8 mouse cellular contexts compared by ENCODE assay signal in genomic region chr7:139389213-139389761, GRCm38 (mm10). TPM values are rescaled to one million over a fixed set of nuclear protein-coding genes. Genes with fewer than 3 reads are reported as not detected.
DNase-seq lines count a peak whose midpoint lies in the region; ATAC-seq and TF ChIP-seq lines count a peak whose summit lies in the region.

No protein-coding gene starts in this region.

- under 1% methylated on average over 53 of the region's 53 CpGs for WGBS in embryonic facial prominence, embryonic 10.5 days
- under 1% methylated on average over 40 of the region's 53 CpGs for WGBS in hindbrain, postnatal 0 days

- H3K4me2 ChIP-seq in hindbrain, postnatal 0 days (ENCODE audit: low read depth, low read length) = peak overlapping the region; percentile 83

- H3K27me3 ChIP-seq in erythroblast, embryonic 14.5 days (ENCODE audit: control insufficient read depth) = peaks cover 3% of the 10 kb centered on the region; the same call in 1 of the 2 replicates
- H3K27me3 ChIP-seq in embryonic facial prominence, embryonic 10.5 days (replicated peaks; ENCODE audit: low read depth, poor library complexity, severe bottlenecking) = no peaks in the 10 kb centered on the region
- H3K27me3 ChIP-seq in hindbrain, postnatal 0 days (ENCODE audit: insufficient read depth, low read length) = no peaks in the 10 kb centered on the region

- H3K36me3 ChIP-seq in erythroblast, embryonic 14.5 days (ENCODE audit: control insufficient read depth) = no peaks in the 10 kb centered on the region
- H3K36me3 ChIP-seq in embryonic facial prominence, embryonic 10.5 days (replicated peaks) = no peaks in the 10 kb centered on the region
- H3K36me3 ChIP-seq in hindbrain, postnatal 0 days (ENCODE audit: insufficient read depth, low read length) = no peaks in the 10 kb centered on the region

- peak; percentile 58 for DNase-seq in embryonic facial prominence, embryonic 10.5 days (ENCODE audit: low spot score)
- peak; percentile 49 for DNase-seq in hindbrain, postnatal 0 days (ENCODE audit: low spot score)
- peak; percentile 56 for DNase-seq in lung, postnatal 10 days
- no peak for DNase-seq in urinary bladder, postnatal 10 days (ENCODE audit: low spot score)

- no peak for ATAC-seq in erythroblast, adult 5-6 weeks (replicated peaks; ENCODE audit: low FRiP score, poor library complexity, severe bottlenecking)
- ATAC-seq in CD4-positive, CD25-positive, alpha-beta regulatory T cell, adult 4 months = peak; percentile 2
- no peak; the same call in 1 of the 2 replicates for ATAC-seq in hindbrain, postnatal 0 days
- ATAC-seq in megakaryocyte-erythroid progenitor cell, adult 5-6 weeks (replicated peaks; ENCODE audit: low FRiP score, low TSS enrichment, poor library complexity, severe bottlenecking) = no peak

- H3K4me1 ChIP-seq in erythroblast, embryonic 14.5 days (ENCODE audit: control insufficient read depth) = peaks cover 33% of the 10 kb centered on the region
- peaks cover 42% of the 10 kb centered on the region for H3K4me1 ChIP-seq in embryonic facial prominence, embryonic 10.5 days
- peaks cover 38% of the 10 kb centered on the region for H3K4me1 ChIP-seq in hindbrain, postnatal 0 days (ENCODE audit: insufficient read depth, low read length)

- no peak for TF ChIP-seq CTCF in hindbrain, postnatal 0 days (IDR thresholded peaks at IDR 0.05; ENCODE audit: low read depth)

- H3K27ac ChIP-seq in embryonic facial prominence, embryonic 10.5 days (replicated peaks) = peak overlapping the region; percentile 96
- peak overlapping the region; percentile 83 for H3K27ac ChIP-seq in hindbrain, postnatal 0 days

- no peaks in the 10 kb centered on the region for H3K9me3 ChIP-seq in erythroblast, embryonic 14.5 days (ENCODE audit: control insufficient read depth, low read length)
- no peaks in the 10 kb centered on the region for H3K9me3 ChIP-seq in embryonic facial prominence, embryonic 10.5 days
- H3K9me3 ChIP-seq in hindbrain, postnatal 0 days (ENCODE audit: low read length) = no peaks in the 10 kb centered on the region

- peak overlapping the region; percentile 75 for H3K4me3 ChIP-seq in erythroblast, embryonic 14.5 days (replicated peaks)
- H3K4me3 ChIP-seq in embryonic facial prominence, embryonic 10.5 days = peak overlapping the region; percentile 84
- H3K4me3 ChIP-seq in hindbrain, postnatal 0 days (ENCODE audit: low read length) = peak overlapping the region; percentile 87

- H3K9ac ChIP-seq in hindbrain, postnatal 0 days (replicated peaks; ENCODE audit: low read length) = peak overlapping the region; percentile 89

RNA-seq across cellular contexts. Expression of gene Inpp5a, which starts 0.4 kb away (rescaled TPM):
- polyA plus RNA-seq in erythroblast, embryonic 14.5 days (2012) = 0.25 and 0.33 TPM in 2 replicates
- total RNA-seq in erythroblast, adult 5-6 weeks (2015; ENCODE audit: low replicate concordance) = 3.1 and 4.4 TPM in 2 replicates
- total RNA-seq in erythroblast, adult 5-6 weeks (2017; ENCODE audit: low replicate concordance) = 3.1 and 6.9 TPM in 2 replicates
- polyA plus RNA-seq in CD4-positive, CD25-positive, alpha-beta regulatory T cell, adult 4 months (2017; shearing (Covaris generic)) = 10 to 100 TPM in 1 of 2 experiments, 1 to 10 TPM in 1; 8.8 to 11.7 TPM
- 15.6 and 16.8 TPM in 2 replicates for polyA plus RNA-seq in embryonic facial prominence, embryonic 10.5 days (2016; fragmentation: Nextera tagmentation; extraction: Ambion mirVana)
- 16.6 and 17.5 TPM in 2 replicates for total RNA-seq in hindbrain, postnatal 0 days (2014; rRNA removed)
- polyA plus RNA-seq in hindbrain, postnatal 0 days (2015; fragmentation: Nextera tagmentation; extraction: Ambion mirVana) = 23.6 and 25.3 TPM in 2 replicates
- total RNA-seq in megakaryocyte-erythroid progenitor cell, adult 5-6 weeks (2014; fragmentation: Nextera tagmentation) = 4.6 and 8.2 TPM in 2 replicates
- total RNA-seq in megakaryocyte-erythroid progenitor cell, adult 5-6 weeks (2017) = 3.2 and 4.9 TPM in 2 replicates
